ENCODE assay signal across 33 mouse cellular contexts in genomic region chr11:37226943-37227342, GRCm38 (mm10). TPM values are rescaled to one million over a fixed set of nuclear protein-coding genes. Genes with fewer than 3 reads are reported as not detected.
"Had no signal": no experiment of that assay in that cellular context is flagged by ENCODE, and none has a peak within 500 bp of the region (broad histone marks: within the 10 kb centered on the region; RNA-seq: fewer than 3 reads in every experiment).

No protein-coding gene starts in this region.

- H3K9me3 ChIP-seq: heart, embryonic 10.5 days; heart, embryonic 13.5 days; heart, embryonic 15.5 days; hindbrain, embryonic 10.5 days; hindbrain, embryonic 12.5 days; hindbrain, embryonic 13.5 days; hindbrain, embryonic 15.5 days; kidney, embryonic 15.5 days had no signal

- H3K4me3 ChIP-seq: heart, adult 2 months; heart, embryonic 10.5 days; heart, embryonic 13.5 days; heart, embryonic 15.5 days; hindbrain, embryonic 10.5 days; hindbrain, embryonic 12.5 days; hindbrain, embryonic 13.5 days; hindbrain, embryonic 15.5 days; kidney, embryonic 15.5 days; layer of hippocampus, adult 2 months; left cerebral cortex, adult 2 months had no signal

- H3K27me3 ChIP-seq: hindbrain, embryonic 12.5 days; hindbrain, embryonic 13.5 days; hindbrain, embryonic 15.5 days had no signal

- ATAC-seq: hindbrain, embryonic 16.5 days; hindbrain, postnatal 0 days; inflammation-experienced regulatory T-cells, adult 6 months had no signal

- H3K9ac ChIP-seq: heart, embryonic 13.5 days; heart, embryonic 15.5 days; hindbrain, embryonic 12.5 days; hindbrain, embryonic 13.5 days; hindbrain, embryonic 14.5 days; hindbrain, embryonic 15.5 days; kidney, embryonic 15.5 days had no signal

- H3K4me2 ChIP-seq: heart, embryonic 11.5 days; heart, embryonic 13.5 days; heart, embryonic 15.5 days; hindbrain, embryonic 12.5 days; hindbrain, embryonic 13.5 days; hindbrain, embryonic 14.5 days; hindbrain, embryonic 15.5 days; kidney, embryonic 15.5 days had no signal

- H3K36me3 ChIP-seq: heart, embryonic 10.5 days; heart, embryonic 13.5 days; heart, embryonic 15.5 days; hindbrain, embryonic 10.5 days; hindbrain, embryonic 12.5 days; hindbrain, embryonic 13.5 days; hindbrain, embryonic 15.5 days; kidney, embryonic 15.5 days had no signal

- H3K4me1 ChIP-seq: heart, embryonic 10.5 days; heart, embryonic 13.5 days; heart, embryonic 15.5 days; hindbrain, embryonic 10.5 days; hindbrain, embryonic 12.5 days; hindbrain, embryonic 13.5 days; hindbrain, embryonic 15.5 days; kidney, embryonic 15.5 days had no signal

- H3K27ac ChIP-seq: heart, adult 2 months; heart, embryonic 10.5 days; heart, embryonic 13.5 days; heart, embryonic 15.5 days; hindbrain, embryonic 10.5 days; hindbrain, embryonic 12.5 days; hindbrain, embryonic 13.5 days; hindbrain, embryonic 14.5 days; hindbrain, embryonic 15.5 days; hindbrain, postnatal 0 days; kidney, embryonic 15.5 days; kidney, postnatal 0 days; layer of hippocampus, adult 2 months; left cerebral cortex, adult 2 months had no signal

- DNase-seq: heart, adult 2 months; heart, postnatal 10 days; heart, postnatal 14 days; heart, postnatal 36 days; heart, postnatal 4 days; kidney, adult 11 months; kidney, adult 18-20 months; kidney, adult 2 months; kidney, adult 9 months; kidney, postnatal 10 days; kidney, postnatal 14 days; kidney, postnatal 25 days; kidney, postnatal 36 days; kidney, postnatal 4 days; layer of hippocampus, adult 9-11 months; layer of hippocampus, postnatal 36 days had no signal

RNA-seq across cellular contexts. Expression of gene Tenm2, which starts 8.8 kb away (rescaled TPM):
- total RNA-seq: hematopoietic stem cell, adult 5-6 weeks had no signal
- polyA plus RNA-seq: inflammation-experienced regulatory T-cells, adult 6 months had no signal
